Mouse (Mus musculus): ENCODE data around the gene Tmem132a. TPM values are rescaled to one million over a fixed set of nuclear protein-coding genes. Genes with fewer than 3 reads are reported as not detected.
A peak's percentile ranks its signal among the peaks of the same experiment; 100 is the strongest.

The Tmem132a gene
- total RNA-seq, 1 experiment from 2014 or later: 0.46 TPM

GRCm38 (mm10) chr19:10839010-10839892 lies 30.5 kb downstream of the Tmem132a start, which contains the start of gene Slc15a3:
Gene Slc15a3, plus strand, starts transcription at chr19:10839727.
- ATAC-seq (replicated peaks; ENCODE audit: low read depth, poor library complexity, severe bottlenecking): no peak

- ATAC-seq (replicated peaks; ENCODE audit: low read depth, poor library complexity, severe bottlenecking): no peak
Measured at GRCm38 (mm10) chr19:10835671-10836070, 34.1 kb downstream of the Tmem132a start.

GRCm38 (mm10) chr19:10833611-10834010 lies 36.1 kb downstream of the Tmem132a start:
- no peak for ATAC-seq (replicated peaks; ENCODE audit: low read depth, poor library complexity, severe bottlenecking)

GRCm38 (mm10) chr19:10832030-10832429 lies 37.7 kb downstream of the Tmem132a start:
- ATAC-seq (replicated peaks; ENCODE audit: low read depth, poor library complexity, severe bottlenecking): no peak

- peak; percentile 90 for ATAC-seq (replicated peaks; ENCODE audit: low read depth, poor library complexity, severe bottlenecking)
Measured at GRCm38 (mm10) chr19:10831424-10831823, 38.3 kb downstream of the Tmem132a start.

DNA sequence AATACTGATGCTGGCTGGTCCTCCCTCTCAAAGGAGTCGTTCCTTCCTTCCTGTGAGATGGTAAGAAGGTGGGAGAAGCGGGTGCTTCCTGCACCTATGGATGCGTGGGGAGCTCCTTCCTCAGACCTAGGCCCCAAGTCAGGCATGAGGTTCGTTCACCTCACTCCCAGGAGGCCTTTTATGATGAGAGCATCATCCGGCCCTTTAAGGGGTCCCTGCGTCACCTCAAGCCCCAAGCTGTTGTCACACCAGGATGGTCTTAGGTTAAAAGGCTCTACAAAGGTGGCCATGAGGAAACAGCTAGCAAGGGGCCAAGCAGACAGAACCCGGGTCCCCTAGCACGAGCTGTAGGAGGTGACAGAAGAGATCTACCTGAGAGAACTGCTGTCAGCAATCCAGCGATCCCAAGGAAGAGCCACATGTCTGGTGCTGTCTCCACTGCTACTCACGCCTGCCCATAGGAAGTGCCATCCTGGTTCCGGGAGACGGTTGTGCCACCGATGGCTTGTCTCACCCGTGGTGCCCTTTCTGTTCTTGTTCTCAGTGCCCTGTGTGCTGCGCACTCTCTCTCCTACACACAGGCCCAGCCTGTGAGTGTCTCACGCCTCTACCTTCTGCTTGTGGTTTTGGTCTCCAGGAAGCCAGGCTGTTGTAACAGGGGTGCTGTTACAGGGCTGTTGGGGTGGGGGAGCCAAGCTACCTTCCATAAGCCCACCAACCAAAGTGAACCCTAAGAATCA lies 40.1 kb downstream of the Tmem132a start, which contains the start of gene Cd6:
Gene Cd6, minus strand, starts transcription at position 623 of the 740 bp plus-strand sequence.
- ATAC-seq (replicated peaks; ENCODE audit: low read depth, poor library complexity, severe bottlenecking): peak; percentile 34; the same call in 1 of the 2 replicates

DNA sequence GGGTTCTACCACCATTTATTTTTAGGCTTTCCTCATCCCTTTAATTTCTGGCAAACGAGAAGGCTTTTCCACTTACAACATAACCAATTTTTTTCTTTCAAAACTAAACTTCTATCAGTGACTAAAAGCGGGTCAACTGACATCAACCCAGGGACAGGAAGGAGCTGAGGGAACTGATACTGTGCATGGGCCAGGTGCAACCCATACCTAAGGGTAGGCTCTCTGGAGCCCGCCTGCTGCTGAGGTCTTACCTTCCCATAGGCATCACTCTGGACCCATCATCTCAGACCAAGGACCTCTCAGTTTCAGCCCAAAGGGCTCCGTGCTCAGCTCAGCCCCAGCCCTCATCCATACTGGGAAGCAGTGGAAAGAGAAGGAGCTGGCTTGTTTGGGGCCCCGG lies 41.4 kb downstream of the Tmem132a start:
- no peak for ATAC-seq (replicated peaks; ENCODE audit: low read depth, poor library complexity, severe bottlenecking)

DNA sequence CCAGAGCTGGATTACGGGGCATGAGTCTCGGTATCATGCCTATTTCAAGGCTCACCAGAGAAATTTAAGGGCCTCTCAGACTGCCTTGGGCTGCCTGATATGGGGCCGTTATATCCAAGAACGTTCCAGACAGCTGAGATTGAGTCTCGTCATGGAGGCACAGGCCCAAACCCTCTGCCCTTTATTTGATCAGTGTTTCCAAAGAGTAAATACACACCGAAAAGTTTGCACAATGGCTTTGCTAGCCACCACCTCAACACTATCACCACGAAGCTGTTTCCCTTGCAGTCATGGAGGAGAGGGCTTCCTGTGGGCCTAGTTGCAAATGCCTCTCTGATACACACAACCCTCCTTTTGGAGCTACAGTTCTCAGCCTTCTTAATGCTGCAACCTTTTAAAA lies 45.7 kb downstream of the Tmem132a start:
- no peak for ATAC-seq (replicated peaks; ENCODE audit: low read depth, poor library complexity, severe bottlenecking)

DNA sequence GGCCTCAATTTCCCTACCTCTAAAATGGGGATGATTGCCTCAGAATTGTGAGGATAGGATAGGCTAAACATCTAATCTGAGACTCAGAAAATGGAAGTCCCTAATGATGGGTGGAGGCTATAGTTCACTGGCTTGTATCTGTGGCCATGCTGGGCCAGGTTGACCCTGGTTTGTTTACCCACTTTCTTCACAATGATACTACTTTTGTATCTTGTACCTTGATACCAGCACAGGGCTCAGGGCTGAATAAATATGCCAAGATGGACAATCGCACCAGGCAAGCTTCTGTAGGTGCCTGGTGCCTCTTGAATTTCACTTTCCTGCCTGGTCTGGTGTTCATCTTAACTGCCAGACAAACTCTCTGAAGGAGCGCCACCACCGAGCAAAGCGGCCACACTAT lies 47.2 kb downstream of the Tmem132a start:
- no peak for ATAC-seq (replicated peaks; ENCODE audit: low read depth, poor library complexity, severe bottlenecking)

DNA sequence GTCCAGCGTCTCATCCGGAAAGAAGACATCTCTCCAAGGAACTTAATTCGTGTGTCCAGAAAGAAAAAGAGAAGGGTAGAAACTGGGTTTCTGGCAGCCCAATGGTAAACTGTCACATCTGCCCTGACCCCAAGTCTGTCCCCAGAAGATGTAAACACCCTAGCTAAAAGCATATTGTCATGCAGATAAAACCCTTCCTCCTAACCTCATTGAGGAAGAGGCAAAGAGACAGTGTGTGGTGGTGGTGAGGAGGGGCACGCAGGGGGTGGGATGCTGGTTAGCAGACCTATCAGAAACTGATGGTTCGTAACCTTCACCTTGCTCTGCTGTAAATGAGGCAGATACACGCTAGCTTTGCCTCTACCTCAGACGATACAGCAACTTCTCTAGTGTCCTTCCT lies 48.4 kb downstream of the Tmem132a start:
- peak; percentile 51 for ATAC-seq (replicated peaks; ENCODE audit: low read depth, poor library complexity, severe bottlenecking)

DNA sequence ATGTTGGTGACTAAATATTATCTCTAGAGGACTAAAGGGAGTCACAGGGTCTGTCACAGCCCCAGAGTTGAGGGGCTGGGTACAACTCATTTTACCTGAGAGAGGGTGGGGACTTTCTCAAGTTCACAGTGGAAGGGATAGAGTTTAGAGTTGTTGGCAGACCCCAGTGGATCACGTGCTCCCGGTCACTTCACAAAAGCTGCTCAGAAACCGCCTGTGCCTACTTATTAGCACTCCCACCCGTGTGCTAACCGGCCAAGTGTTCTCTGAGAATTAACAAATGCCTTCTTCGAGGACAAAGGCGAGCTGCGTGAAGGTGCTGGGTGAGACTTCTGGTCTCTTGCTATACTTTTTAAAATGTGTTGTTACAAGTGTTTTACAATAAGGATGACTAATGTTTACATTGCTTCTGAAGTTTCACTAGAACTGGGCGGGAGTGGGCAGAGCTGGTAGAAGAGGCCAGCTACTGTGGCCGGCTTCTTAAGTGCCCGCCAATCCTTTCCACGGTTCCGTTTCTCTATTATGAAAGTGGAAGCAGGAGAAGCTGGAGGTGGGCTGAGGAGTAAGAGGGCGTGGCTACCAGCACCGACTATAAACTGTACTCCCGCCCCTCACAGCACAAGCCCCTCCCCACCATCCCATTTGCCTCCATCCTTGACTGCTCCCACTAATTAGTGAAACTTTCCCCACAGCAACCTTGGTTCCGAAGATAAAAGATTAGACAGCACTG lies 51.4 kb downstream of the Tmem132a start:
- peak; percentile 67 for ATAC-seq (replicated peaks; ENCODE audit: low read depth, poor library complexity, severe bottlenecking)

DNA sequence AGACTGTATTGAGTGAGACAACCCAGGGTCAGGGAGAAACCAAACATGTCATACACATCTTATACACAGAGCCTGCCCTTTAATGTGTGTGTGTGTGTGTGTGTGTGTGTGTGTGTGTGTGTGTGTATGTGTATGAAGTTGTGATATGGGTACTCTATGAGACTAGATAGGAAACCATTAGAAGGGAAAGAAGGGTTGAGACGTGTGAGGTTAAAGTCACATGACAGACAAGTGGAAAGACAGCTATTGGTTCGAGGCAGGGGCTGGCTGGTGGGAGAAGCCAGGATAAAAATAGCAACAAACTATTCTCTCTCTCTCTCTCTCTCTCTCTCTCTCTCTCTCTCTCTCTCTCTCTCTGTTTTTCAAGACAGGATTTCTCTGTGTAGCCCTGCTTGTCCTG lies 53.3 kb downstream of the Tmem132a start:
- ATAC-seq (replicated peaks; ENCODE audit: low read depth, poor library complexity, severe bottlenecking): no peak

GRCm38 (mm10) chr19:10815871-10816270 lies 53.9 kb downstream of the Tmem132a start:
- ATAC-seq (replicated peaks; ENCODE audit: low read depth, poor library complexity, severe bottlenecking): no peak

GRCm38 (mm10) chr19:10813905-10814304 lies 55.8 kb downstream of the Tmem132a start:
- ATAC-seq (replicated peaks; ENCODE audit: low read depth, poor library complexity, severe bottlenecking): no peak

DNA sequence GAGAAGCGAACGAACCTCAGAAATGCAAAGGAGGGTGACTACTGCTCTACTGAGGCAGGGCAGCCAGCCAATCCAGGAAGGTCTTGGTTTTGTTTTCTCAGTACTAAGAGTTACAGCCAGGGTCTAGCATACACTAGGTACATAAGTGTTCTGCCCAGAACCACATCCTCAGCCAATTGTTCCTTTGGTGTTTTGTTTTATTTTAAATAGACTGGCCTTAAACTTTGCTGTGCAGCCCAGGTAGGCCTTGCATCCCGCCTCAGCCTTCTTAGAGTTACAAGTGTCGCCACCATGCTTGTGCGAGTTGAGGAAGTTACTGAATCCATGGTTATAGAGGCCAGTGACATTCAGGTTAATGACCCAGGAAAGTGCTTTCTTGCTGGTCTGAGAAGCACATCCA lies 56.7 kb downstream of the Tmem132a start:
- ATAC-seq (replicated peaks; ENCODE audit: low read depth, poor library complexity, severe bottlenecking): no peak

DNA sequence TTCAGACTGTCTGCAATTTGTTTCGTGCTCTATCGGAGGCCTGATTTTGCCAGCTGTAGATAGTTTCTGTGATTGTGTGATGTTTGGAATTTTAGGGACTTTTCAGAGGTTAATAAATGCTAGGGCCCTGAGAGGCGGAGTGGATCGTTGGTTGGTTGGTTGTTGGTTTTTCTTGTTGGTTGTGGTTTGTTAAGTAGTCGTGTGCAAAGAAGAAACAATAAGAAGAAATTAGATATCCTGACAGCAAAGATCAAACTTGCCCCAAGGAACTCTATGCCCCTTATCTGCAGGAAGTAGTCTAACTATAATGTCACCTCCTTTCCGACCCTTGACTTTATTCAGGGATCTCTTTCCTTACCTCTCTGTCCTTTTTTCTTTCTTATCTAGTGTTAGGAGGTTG lies 58.3 kb downstream of the Tmem132a start:
- ATAC-seq (replicated peaks; ENCODE audit: low read depth, poor library complexity, severe bottlenecking): no peak

GRCm38 (mm10) chr19:10810176-10810492 lies 59.6 kb downstream of the Tmem132a start:
- ATAC-seq (replicated peaks; ENCODE audit: low read depth, poor library complexity, severe bottlenecking): no peak

DNA sequence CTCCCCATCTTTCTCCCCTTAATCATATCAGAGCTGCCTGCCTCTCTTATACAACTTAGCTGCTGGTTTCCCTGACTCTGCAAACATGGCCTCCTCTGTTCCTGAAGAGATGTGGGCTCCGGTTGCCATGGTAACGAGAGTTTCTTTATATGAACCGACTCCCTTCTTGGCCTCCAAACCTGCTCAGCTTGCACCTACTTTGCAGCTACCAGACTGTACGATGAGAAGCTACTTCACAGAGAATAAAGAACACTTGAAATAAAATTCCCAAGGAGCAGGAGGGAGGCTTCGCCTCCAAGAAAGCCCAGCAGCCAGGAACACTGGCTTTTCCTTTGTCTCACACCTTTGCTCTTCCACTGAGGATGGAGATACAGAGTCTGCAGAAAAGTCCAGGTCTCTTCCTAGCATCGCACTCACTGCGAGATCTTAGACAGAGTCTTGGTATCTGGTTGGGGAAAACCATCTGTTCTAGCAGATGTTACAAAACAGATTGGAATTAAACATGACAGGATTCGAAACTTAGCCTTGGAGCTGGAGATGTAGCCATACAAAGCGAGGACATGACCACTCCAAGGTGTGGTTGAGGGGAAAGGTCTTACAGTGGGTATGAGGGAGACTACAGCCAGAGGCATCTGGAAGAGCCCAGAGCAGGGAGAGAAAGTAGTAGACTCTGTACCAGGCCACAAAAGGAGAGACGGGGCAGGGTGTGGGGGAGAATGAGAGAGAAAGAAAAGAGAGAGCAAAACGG lies 60.1 kb downstream of the Tmem132a start:
- no peak for ATAC-seq (replicated peaks; ENCODE audit: low read depth, poor library complexity, severe bottlenecking)

DNA sequence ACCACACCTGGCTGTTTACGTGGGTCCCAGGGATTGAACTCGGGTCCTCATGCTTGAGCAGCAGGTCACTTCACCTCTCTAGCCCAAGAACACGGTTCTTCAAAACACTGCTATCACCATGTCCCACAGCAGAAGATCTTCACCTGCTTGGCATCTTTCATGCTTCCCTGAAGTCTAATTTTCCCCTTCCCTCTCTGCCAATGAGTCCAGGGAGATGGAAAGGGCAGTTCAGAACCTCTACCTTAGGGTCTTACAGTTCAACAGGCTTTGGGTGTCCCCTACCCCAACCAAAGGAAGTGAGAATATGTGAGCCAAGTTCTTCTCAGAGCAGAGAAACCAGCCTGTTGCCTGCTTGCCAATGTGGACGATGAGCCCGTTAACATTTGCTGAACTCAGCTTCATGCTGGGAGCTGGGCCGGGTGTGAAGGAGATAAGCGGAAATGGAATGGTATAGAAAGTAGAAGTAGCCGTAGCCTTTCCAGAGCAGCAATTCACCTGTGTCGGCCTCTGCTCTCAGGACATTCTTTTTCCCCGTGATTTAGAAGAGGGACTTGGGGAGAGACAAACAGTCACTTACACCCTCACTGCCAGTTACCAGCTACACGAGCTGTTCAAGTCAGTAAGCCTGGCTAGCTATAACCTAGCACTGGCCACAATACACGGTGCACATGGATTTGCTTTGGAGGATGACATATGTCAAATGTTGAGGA lies 61.1 kb downstream of the Tmem132a start:
- no peak for ATAC-seq (replicated peaks; ENCODE audit: low read depth, poor library complexity, severe bottlenecking)
